15 mouse cellular contexts compared by ENCODE assay signal in the genomic region with DNA sequence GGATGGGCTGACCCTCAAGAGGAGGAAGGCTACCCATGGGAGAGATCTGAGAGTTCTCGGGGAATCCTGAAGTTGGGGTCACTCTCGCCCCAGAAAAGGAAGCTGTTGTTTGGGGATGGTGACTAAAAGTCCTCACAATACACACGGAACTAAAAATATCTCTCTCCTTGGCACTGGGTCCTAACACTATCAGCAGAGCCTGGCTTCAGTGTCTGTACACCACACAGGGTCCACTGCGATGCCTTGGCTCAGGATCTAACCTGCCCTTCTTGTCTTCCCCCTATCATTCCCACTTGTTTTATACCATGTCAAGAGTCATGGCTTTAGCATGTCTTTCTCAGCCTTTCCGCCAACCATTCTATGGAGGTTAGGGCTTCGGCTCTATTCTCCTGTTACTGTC.
DNase-seq lines count a peak whose midpoint lies in the region; ATAC-seq and TF ChIP-seq lines count a peak whose summit lies in the region.
"Had no signal": no experiment of that assay in that cellular context is flagged by ENCODE, and none has a peak within 500 bp of the region (broad histone marks: within the 10 kb centered on the region; RNA-seq: fewer than 3 reads in every experiment).

No protein-coding gene starts in this region.

- WGBS in liver, adult 2 months = 82% methylated on average over 6 of the region's 6 CpGs
- 56% methylated on average over 6 of the region's 6 CpGs for WGBS in liver, embryonic 12.5 days (ENCODE audit: insufficient replicate concordance)
- 46% methylated on average over 6 of the region's 6 CpGs for WGBS in heart, embryonic 15.5 days

- TF ChIP-seq CTCF in liver, adult 2 months (IDR thresholded peaks at IDR 0.05; ENCODE audit: low read depth, low read length) = no peak
- no peak for TF ChIP-seq CTCF in cortical plate, adult 2 months (IDR thresholded peaks at IDR 0.05; ENCODE audit: extremely low read depth, insufficient read depth, low read length)

- no peaks in the 10 kb centered on the region for H3K27me3 ChIP-seq in liver, adult 2 months (ENCODE audit: control insufficient read depth, insufficient read depth, low read length)
- no peaks in the 10 kb centered on the region for H3K27me3 ChIP-seq in liver, embryonic 12.5 days (replicated peaks)
- H3K27me3 ChIP-seq in heart, embryonic 15.5 days = no peaks in the 10 kb centered on the region
- H3K27me3 ChIP-seq: forebrain, embryonic 12.5 days had no signal

- H3K27ac ChIP-seq in liver, adult 2 months (replicated peaks; ENCODE audit: insufficient read depth, low read depth, low read length) = peak overlapping the region; percentile 54
- H3K27ac ChIP-seq in liver, embryonic 12.5 days = no peak overlapping the region
- peak overlapping the region; percentile 32; the same call in 1 of the 2 replicates for H3K27ac ChIP-seq in cortical plate, adult 2 months (ENCODE audit: insufficient read depth, low read length)
- H3K27ac ChIP-seq in heart, embryonic 15.5 days = peak overlapping the region; percentile 70
- H3K27ac ChIP-seq: forebrain, embryonic 12.5 days; midbrain, embryonic 10.5 days had no signal

- no peaks in the 10 kb centered on the region for H3K79me2 ChIP-seq in liver, adult 2 months (ENCODE audit: control insufficient read depth, insufficient read depth, low read length)

- H3K36me3 ChIP-seq in liver, adult 2 months (ENCODE audit: control insufficient read depth, insufficient read depth, low read length) = no peaks in the 10 kb centered on the region
- no peaks in the 10 kb centered on the region for H3K36me3 ChIP-seq in liver, embryonic 12.5 days
- H3K36me3 ChIP-seq in heart, embryonic 15.5 days = no peaks in the 10 kb centered on the region
- H3K36me3 ChIP-seq: forebrain, embryonic 12.5 days; midbrain, embryonic 10.5 days had no signal

- ATAC-seq in liver, embryonic 12.5 days = no peak
- ATAC-seq in heart, embryonic 15.5 days (replicated peaks; ENCODE audit: insufficient number of reproducible peaks, insufficient read depth, low FRiP score, low read depth) = no peak
- ATAC-seq in megakaryocyte-erythroid progenitor cell, adult 5-6 weeks (replicated peaks; ENCODE audit: low FRiP score, low TSS enrichment, poor library complexity, severe bottlenecking) = peak; percentile 15

- H3K4me2 ChIP-seq in liver, embryonic 12.5 days = no peak overlapping the region
- peak overlapping the region; percentile 37 for H3K4me2 ChIP-seq in heart, embryonic 15.5 days
- H3K4me2 ChIP-seq: forebrain, embryonic 12.5 days had no signal

- DNase-seq in liver, adult 2 months (ENCODE audit: extremely low read depth, low read depth, low spot score) = peak; percentile 24
- DNase-seq in layer of hippocampus, adult 11-12 months (ENCODE audit: low spot score) = no peak
- no peak for DNase-seq in layer of hippocampus, adult 9-10 months (ENCODE audit: low spot score)
- DNase-seq: cerebellum, adult 8-10 months; embryo, embryonic 11 days; kidney, adult 8-10 months; kidney, postnatal 36 days; lung, adult 2 months had no signal

- no peak overlapping the region for H3K9ac ChIP-seq in liver, adult 2 months (ENCODE audit: low read depth, low read length)
- no peak overlapping the region for H3K9ac ChIP-seq in liver, embryonic 12.5 days
- H3K9ac ChIP-seq in heart, embryonic 15.5 days = no peak overlapping the region
- H3K9ac ChIP-seq: forebrain, embryonic 12.5 days had no signal

- no peaks in the 10 kb centered on the region for H3K4me1 ChIP-seq in liver, adult 2 months (ENCODE audit: control insufficient read depth, insufficient read depth, low read length)
- H3K4me1 ChIP-seq in liver, embryonic 12.5 days = peaks cover 32% of the 10 kb centered on the region
- H3K4me1 ChIP-seq in cortical plate, adult 2 months (ENCODE audit: control insufficient read depth, insufficient read depth, low read length) = no peaks in the 10 kb centered on the region
- H3K4me1 ChIP-seq in heart, embryonic 15.5 days (replicated peaks) = peaks cover 14% of the 10 kb centered on the region
- H3K4me1 ChIP-seq: forebrain, embryonic 12.5 days had no signal

- TF ChIP-seq POLR2A in liver, adult 2 months (IDR thresholded peaks at IDR 0.05; ENCODE audit: extremely low read depth, insufficient read depth, low read length) = no peak
- 0 out of 2 replicates have a peak, but pooled peaks have one; percentile 27 for TF ChIP-seq POLR2A in cortical plate, adult 2 months (IDR thresholded peaks at IDR 0.05; ENCODE audit: extremely low read depth, insufficient read depth, low read length)

- H3K4me3 ChIP-seq in liver, adult 2 months (ENCODE audit: insufficient read depth, low read depth, low read length) = no peak overlapping the region
- no peak overlapping the region for H3K4me3 ChIP-seq in liver, embryonic 12.5 days
- no peak overlapping the region for H3K4me3 ChIP-seq in cortical plate, adult 2 months (ENCODE audit: insufficient read depth, low read length)
- H3K4me3 ChIP-seq in heart, embryonic 15.5 days = no peak overlapping the region
- H3K4me3 ChIP-seq: forebrain, embryonic 12.5 days; midbrain, embryonic 10.5 days; myocyte had no signal

- H3K9me3 ChIP-seq in liver, embryonic 12.5 days (replicated peaks) = no peaks in the 10 kb centered on the region
- H3K9me3 ChIP-seq in heart, embryonic 15.5 days (replicated peaks) = no peaks in the 10 kb centered on the region
- H3K9me3 ChIP-seq: forebrain, embryonic 12.5 days; midbrain, embryonic 10.5 days had no signal
